Mouse (Mus musculus): Measurements from ENCODE around the gene Gm20503. TPM values are rescaled to one million over a fixed set of nuclear protein-coding genes. Genes with fewer than 3 reads are reported as not detected.

Gene Gm20503
- total RNA-seq, 4 experiments from 2014 or later = 1.3 to 2.6 (median 1.5) TPM; not detected in 1

- DNase-seq (ENCODE audit: low spot score in 2 of 2) = no peak
These were observed 4.0 kb downstream of the Gm20503 start for GRCm38 (mm10) chr4:59007016-59007415.

- DNase-seq (ENCODE audit: low spot score in 2 of 2) = no peak
These were observed 5.0 kb downstream of the Gm20503 start for GRCm38 (mm10) chr4:59007974-59008373.

- no peak for DNase-seq (ENCODE audit: low spot score in 2 of 2)
These were observed 6.2 kb downstream of the Gm20503 start for GRCm38 (mm10) chr4:59009186-59009585.

- no peak for DNase-seq (ENCODE audit: low spot score in 2 of 2)
These were observed 6.7 kb downstream of the Gm20503 start for GRCm38 (mm10) chr4:59009696-59010095.

- no peak for DNase-seq (ENCODE audit: low spot score in 2 of 2)
These were observed 8.4 kb downstream of the Gm20503 start for GRCm38 (mm10) chr4:59011446-59011845.

DNA sequence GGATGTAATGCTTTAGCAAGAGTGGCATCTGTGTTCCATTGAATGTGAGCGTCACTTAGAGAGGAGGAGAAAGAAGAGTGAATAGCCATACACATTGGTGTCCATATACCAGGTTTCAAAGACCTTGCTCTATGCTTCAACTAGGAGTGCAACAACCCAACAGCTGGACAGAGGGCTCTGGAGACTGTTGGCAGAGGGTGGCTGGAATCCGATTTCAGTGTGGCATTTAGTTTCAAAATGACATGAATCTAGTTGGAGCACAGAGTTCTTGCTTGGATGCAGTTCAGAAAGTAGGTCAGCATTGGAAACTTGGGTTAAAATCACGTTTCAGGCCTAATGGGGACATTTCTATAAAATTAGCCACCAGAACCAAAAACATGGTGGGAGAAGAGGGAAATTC, 12.2 kb downstream of the Gm20503 start:
- DNase-seq (ENCODE audit: low spot score in 2 of 2) = no peak

GRCm38 (mm10) chr4:59016922-59017321, 13.9 kb downstream of the Gm20503 start:
- no peak for DNase-seq (ENCODE audit: low spot score in 2 of 2)

DNA sequence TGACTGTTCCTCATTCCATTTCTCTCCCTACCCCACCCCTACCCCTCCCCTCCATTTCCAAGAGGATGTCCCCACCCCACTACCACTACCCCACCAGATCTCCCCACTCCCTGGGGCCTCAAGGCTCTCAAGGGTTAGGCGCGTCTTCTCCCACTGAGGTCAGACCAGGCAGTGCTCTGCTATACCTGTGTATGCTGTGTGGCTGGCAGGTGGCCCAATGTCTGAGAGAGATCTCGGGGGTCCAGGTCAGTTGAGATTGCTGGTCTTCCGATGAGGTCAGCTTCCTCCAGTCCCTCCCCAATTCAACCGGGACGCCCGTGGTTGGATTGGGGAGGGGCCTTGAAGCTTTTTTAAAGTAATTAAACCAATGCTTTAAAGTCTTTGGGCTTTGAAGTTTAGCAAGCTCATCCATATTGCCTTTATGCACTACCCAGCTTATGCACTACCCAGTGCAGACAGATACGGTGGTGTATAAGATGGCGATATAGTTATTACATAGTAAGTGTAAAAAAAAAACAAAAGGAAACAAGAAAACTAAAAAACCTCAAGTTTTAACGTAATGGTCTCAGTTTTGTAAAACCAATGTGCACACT, 31.4 kb downstream of the Gm20503 start:
- no peak for DNase-seq (ENCODE audit: low spot score in 2 of 2)

DNA sequence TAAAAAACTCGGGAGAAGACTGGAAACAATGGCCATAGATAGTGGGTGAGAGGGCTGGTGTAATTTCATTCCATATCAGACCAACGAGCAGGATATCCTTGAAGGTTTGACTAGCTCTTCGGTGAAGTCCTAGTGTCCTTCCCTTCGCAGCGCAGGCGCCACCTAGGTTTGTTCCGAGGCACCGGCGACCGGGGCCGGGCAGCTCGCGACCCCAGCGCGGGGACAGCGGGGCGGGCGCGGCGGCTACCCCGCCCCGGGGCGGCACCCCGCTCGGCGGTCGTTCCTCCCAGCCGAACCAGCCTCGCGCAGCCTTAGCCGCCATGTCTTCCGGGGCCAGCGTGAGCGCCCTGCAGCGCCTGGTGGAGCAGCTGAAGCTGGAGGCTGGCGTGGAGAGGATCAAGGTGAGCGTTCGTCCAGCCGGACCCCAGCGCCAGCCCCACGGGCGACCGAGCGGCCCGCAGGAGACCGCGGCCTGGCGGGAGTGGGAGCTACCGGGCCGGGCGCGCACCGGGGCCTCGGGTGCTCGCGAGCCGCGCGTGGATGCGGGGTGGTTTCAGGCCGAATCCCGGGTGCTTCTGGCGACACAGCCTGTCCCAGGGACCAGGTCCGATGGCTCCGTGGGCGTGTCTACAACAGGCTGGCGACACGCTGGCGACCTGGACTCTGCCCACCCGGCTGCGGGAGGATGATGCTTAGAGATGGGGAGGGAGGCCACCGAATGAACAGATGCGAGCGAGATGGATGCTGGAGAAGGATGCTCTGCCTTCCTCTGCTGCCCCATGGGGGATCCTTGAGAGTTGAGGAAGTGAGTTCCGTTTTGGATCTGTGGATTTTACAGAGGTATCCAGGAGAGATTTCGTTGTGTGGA, 32.1 kb downstream of the Gm20503 start, which contains the start of gene Gng10:
Gene Gng10 (plus strand): TSS at position 171 of the 868 bp plus-strand sequence.
- DNase-seq (ENCODE audit: low spot score in 2 of 2) = peak; percentile 33 to 45

DNA sequence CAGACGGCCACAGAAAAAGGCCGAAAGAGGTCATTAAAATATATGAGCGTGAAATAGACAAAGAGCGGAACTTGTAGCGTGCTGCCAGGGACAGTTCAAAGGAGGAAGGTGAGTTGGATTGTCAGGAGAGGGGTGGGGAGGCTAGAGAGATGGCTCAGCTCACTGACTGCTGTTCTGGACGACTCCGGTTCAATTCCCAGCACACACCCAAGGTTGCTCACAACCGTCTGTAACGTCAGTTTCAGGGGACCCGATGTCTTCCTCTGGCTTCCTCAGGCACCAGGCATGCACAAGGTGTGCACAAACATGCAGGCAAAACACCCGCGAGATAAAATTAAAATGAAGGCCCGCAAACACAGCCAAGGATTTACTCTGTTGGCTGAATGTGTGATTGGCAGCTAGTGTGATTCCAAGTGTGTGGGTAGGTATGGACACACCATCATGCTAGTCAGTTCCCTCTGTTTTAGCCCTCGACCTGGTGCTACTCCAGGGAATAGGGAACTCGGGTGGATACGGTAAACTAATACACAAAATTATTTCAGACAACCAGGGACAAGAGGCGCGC, 32.9 kb downstream of the Gm20503 start:
- DNase-seq (ENCODE audit: low spot score in 2 of 2) = peak in 1 of 2 experiments; percentile 11

- DNase-seq (ENCODE audit: low spot score in 2 of 2) = peak; percentile 46 to 74
These were observed 33.6 kb downstream of the Gm20503 start for GRCm38 (mm10) chr4:59036490-59037127.

DNA sequence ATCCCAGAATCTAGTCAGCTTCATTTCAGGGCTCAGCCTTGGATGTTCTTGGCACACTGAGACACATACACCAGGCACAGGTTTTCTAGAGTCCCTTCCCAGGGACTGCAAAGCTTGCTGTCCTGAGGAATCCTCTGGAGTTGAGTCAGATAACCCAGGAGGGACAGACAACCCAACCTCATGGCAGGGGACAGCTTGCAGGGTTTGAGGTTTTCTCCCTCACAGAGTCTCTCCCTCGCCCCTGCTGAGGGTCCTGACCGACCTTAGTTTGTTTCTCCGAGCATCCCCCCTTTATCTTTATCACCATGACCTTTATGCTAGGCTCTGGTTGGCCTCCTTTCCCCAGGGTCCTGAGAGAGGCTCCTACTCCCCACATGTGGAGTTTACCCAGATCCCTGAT, 34.5 kb downstream of the Gm20503 start:
- no peak for DNase-seq (ENCODE audit: low spot score in 2 of 2)

DNA sequence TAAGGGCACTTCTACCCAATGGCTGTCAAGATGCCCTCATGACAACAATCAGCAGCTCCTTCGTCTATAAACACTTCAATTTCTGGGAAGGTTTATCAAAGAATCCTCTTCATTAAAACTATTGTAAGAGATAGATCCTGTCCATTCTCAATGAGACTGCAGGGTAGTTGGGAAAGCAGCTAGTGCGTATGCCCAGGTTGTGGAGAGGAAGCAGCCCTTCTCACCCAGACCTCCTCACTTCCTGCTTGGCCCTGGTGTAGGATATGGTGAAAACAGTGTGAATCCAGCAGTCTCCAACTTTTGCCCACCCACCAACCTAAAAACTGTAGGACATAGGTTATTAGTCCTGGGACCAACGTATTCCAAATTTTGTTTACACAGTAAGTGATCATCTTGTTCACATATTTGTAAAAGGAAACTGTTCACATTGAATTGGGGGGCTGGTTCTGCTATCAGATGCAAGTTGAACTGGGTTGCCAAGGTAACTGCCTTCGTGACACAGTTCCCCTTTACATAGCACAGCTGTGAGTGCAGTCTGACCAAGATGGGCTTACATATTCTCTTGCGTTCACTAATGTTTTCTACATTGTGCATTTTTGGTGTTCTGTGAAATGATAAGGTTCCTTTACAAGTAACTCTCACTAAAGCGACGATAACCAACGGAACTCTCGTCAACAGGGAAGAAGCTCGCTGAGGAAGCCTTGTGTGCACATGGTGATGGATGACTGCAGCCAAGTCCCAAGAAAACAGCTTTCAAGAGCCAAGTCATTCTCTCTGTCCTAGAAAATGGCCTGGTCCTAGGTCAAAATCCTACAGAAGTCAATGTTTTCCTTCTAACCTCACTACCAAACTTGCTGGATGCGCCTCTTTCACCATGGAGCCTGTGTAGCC, 37.6 kb downstream of the Gm20503 start:
- DNase-seq (ENCODE audit: low spot score in 2 of 2) = no peak

DNA sequence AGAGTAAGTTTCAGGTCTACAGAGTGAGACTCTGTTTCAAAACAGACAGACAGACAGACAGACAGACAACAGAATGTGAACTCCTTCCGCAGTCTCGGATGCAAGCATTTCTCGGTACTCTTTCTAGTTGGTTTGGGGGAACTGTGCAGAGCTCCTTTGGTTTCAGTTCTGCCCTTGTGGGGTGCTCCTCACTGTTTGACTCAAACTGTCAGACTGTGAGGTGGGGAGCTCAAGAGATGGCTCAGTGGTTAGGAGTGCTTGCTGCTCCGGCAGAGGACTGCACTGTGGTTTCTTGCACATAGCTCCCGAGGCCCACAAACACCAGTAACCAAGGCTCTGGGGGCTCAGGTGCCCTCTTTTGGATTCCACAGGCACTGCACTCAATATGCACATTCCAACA, 40.1 kb downstream of the Gm20503 start:
- DNase-seq (ENCODE audit: low spot score in 2 of 2) = no peak

- no peak for DNase-seq (ENCODE audit: low spot score in 2 of 2)
These were observed 40.9 kb downstream of the Gm20503 start for GRCm38 (mm10) chr4:59043891-59044290.

GRCm38 (mm10) chr4:59047222-59047621, 44.2 kb downstream of the Gm20503 start:
- DNase-seq (ENCODE audit: low spot score in 2 of 2) = no peak

DNA sequence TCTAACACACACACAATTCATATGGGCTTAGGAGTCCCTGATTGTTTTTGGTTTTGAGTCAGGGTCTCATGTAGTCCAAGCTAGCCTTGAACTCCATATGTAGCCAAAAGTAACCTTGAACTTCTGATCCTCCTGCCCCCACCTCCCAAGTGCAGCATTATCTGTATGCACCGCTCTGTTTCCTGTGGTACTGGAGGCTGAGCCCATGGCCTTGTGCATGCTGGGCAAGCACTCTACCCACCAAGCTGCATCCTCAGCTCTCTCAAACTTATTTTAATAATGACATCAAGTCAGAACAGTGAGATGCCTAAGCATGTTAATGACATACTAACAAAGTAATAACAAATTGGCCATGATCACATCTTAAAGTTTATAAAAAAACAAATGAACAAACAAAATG, 48.1 kb downstream of the Gm20503 start:
- DNase-seq (ENCODE audit: low spot score in 2 of 2) = no peak

DNA sequence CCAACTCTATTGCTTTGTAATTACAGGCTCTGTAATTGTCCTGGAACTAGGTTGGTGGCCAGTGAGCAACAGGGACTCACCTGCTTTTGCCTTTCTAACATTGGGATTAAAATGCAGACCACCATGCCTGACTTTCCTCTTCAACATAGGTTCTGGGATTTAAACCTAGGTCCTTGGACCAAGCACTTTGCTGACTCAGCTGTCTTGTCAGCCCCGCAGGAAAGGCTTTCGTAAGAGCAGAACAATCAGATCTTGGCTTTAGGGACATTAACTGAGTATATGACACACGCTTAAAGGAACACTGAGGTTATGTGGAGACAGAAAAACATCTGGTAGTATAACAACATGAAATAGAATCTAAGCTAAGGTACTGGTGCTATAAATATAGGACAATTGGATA, 54.9 kb downstream of the Gm20503 start:
- DNase-seq (ENCODE audit: low spot score in 2 of 2) = no peak

DNA sequence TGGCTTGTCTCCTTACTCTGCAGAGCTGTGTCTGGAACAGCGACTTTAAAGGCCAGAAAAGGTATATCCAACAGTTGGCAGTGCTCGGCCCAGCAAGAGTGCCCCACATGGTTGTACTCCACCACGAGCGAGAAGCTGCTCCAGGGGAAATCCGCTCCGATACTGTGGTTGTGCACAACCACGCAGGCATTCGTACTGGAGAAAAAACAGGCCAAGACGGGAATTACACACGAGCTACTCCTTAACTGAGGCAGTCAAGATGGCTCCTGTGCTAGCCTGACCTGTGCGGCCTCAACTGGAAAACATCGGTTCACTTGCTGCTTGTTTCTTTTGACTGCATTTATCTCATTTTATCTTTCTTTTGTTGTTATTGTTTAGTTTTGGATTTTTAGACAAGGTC, 59.5 kb downstream of the Gm20503 start:
- DNase-seq (ENCODE audit: low spot score in 2 of 2) = no peak

DNA sequence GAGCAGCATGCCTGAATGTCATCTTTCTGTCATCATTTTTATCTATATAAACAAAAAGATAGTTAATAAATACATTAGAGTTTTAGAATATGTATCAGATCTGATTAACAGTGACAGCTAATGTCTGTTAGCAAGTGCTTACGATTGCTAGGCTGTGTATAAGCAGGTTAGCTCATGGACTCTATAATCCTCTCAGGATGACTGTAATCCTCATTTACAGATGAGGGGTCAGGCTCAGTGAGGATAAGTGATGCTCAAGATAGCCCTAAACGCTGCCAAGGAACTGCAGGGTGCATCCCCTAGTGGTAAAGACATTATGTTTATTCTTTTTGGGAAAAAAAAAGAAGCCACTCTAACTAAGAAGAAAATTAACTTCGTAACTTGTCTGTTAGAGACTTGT, 66.3 kb downstream of the Gm20503 start:
- no peak for DNase-seq (ENCODE audit: low spot score in 2 of 2)

DNA sequence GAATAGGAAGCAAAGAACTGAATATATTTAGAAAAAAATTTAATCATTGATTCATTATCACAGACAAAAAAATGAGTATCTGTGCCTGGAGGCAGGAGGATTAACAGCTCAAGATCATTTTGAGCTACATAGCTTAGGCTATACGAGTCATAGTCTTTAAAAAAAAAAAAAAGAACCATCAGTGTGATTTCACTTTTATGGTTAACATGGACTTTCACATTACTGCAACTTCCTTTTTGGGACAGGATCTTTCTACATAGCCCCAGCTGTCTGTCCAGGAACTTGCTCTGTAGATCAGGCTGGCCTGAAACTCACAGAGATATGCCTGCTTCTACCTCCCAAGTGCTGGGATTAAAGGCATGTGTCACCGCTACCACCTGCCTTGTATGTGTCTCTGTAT, 80.4 kb downstream of the Gm20503 start:
- DNase-seq (ENCODE audit: low spot score in 2 of 2) = no peak
